Mouse (Mus musculus): Measurements from ENCODE around the gene Krtap5-1.
"Not testable (repeated sequence)": the region's sequence is repeated elsewhere in the genome, so short reads cannot be mapped to it uniquely, and the experiment has no call there.

Krtap5-1 gene

GRCm38 (mm10) chr7:142295418-142295817 is 1.5 kb downstream of the Krtap5-1 start:
- DNase-seq: no peak

DNA sequence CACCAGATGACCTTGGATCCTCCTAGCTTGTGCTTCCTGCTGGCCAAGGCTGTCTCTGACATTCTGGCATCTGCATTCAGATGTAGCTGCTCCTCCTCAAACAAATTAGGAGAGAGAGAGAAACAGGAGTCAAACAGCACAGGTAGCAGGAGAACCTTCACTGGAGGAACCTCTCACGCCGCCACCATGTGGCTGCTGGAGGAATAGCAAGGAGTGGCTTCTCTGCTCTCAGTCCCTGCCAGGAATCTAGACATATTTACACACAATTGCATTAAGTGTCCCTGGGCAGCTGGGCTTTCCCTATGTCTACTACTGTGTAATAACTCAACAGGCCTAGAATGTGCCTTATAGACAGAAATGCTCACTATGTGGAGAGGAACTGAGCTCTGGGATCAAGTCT is 3.1 kb downstream of the Krtap5-1 start:
- not testable (repeated sequence) for DNase-seq

GRCm38 (mm10) chr7:142285910-142286612 is 10.9 kb downstream of the Krtap5-1 start:
- not testable (repeated sequence) for DNase-seq

GRCm38 (mm10) chr7:142285130-142285835 is 11.6 kb downstream of the Krtap5-1 start:
- peak; percentile 34 for DNase-seq

GRCm38 (mm10) chr7:142284615-142285080 is 12.3 kb downstream of the Krtap5-1 start:
- DNase-seq: peak; percentile 89

GRCm38 (mm10) chr7:142284023-142284591 is 12.8 kb downstream of the Krtap5-1 start:
- DNase-seq: peak; percentile 38

- DNase-seq: not testable (repeated sequence)
Measured at GRCm38 (mm10) chr7:142282847-142283246, 14.1 kb downstream of the Krtap5-1 start.

DNA sequence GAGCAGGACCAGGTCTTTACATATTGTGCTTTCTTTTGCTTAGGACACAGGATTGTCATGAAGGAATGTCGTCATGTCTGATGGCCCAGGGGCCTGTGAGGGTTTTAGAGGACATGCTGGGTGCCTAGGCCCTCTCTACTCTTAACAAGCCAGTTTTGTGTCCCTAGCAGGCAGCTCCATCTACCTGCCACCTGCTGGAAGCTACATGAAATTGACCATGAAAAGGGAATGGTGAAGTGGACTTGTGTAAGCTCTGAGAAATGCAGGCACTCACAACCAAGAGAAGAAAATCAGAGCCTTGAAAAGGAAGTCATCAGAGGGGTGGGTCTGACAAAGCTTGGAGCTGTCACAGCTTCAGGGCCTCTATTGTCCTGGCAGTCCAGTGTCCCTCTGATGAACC is 17.6 kb downstream of the Krtap5-1 start:
- DNase-seq: not testable (repeated sequence)

- peak; percentile 56 for DNase-seq
Measured at GRCm38 (mm10) chr7:142278183-142278582, 18.7 kb downstream of the Krtap5-1 start.

DNA sequence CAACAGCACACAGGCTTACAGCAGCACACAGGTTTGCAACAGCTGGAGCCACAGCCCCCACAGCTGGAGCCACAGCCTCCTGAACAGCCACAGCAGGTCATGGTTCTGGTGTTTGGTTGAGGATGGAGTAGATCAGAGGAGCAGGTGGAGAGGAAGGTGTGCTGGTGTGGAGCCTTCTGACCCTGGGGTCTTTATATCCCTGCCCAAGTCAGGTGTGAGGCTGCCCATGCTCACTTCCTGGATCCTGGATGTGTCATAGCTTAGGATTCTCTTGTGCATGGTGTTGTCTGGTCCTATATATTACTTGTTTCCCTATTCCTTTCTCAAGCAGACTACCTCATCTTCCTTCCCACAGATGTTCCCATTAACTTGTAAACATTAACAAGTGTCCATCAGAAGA is 22.7 kb downstream of the Krtap5-1 start, which contains the start of gene Gm4559:
Gene Gm4559, minus strand, starts transcription at position 101 of the 400 bp plus-strand sequence.
- DNase-seq: not testable (repeated sequence)

GRCm38 (mm10) chr7:142258254-142258653 is 38.7 kb downstream of the Krtap5-1 start, which contains the start of gene Gm2431:
Gene Gm2431, minus strand, starts transcription at chr7:142258354.
- DNase-seq: not testable (repeated sequence)

DNA sequence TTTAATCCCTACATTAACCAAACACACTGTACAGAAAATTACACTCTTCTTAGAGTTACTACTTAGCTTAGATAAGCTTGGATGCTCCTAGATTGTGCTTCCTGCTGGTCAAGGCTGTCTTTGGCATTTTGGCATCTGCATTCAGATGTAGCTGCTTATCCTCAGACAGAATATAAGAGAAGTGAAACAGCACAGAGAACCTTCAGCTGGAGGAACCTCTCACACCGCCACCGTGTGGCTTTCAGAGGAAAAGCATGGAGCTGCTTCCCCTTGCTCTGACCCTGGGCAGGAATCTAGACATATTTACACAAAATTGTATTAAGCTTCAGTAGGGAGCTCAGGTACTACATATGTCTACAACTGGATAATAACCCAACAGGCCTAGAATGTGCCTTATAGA is 41.4 kb downstream of the Krtap5-1 start:
- no peak for DNase-seq

GRCm38 (mm10) chr7:142249824-142250223 is 47.1 kb downstream of the Krtap5-1 start:
- DNase-seq: peak; percentile 4

Data from cerebellum, adult 11 months (tissue).